Mouse (Mus musculus) limb, embryonic 15.5 days (tissue): ENCODE measurements around the gene Nipal1. TPM values are rescaled to one million over a fixed set of nuclear protein-coding genes. Genes with fewer than 3 reads are reported as not detected.
A peak's percentile ranks its signal among the peaks of the same experiment; 100 is the strongest.

Experiments used
- ATAC-seq: fragments of 200-750 bp; cut with Nextera tagmentation; 2 replicates; pipeline ENCODE4 v1.8.0; 2017; ENCODE audit warnings: low read depth, moderate TSS enrichment; ENCODE audit not compliant: insufficient number of reproducible peaks, low FRiP score, low TSS enrichment
- H3K27ac ChIP-seq: fragments of 300-500 bp; sonication (generic); 2 replicates; pipeline ENCODE4 v1.5.1; 2015; ENCODE audit warnings: moderate library complexity, mild to moderate bottlenecking, inconsistent platforms
- H3K27me3 ChIP-seq: fragments of 300-500 bp; sonication (generic); 2 replicates; pipeline ENCODE4 v1.6.1; 2015; ENCODE audit warnings: inconsistent platforms
- H3K36me3 ChIP-seq: fragments of 300-500 bp; sonication (generic); 2 replicates; pipeline ENCODE4 v1.6.1; 2015; ENCODE audit warnings: inconsistent platforms
- H3K4me1 ChIP-seq: fragments of 300-500 bp; sonication (generic); 2 replicates; pipeline ENCODE4 v1.6.1; 2015; ENCODE audit warnings: inconsistent platforms
- H3K4me2 ChIP-seq: fragments of 300-500 bp; sonication (generic); 2 replicates; pipeline ENCODE4 v1.6.1; 2015; ENCODE audit warnings: mild to moderate bottlenecking, inconsistent platforms
- H3K4me3 ChIP-seq: fragments of 300-500 bp; sonication (generic); 2 replicates; pipeline ENCODE4 v1.5.1; 2015; ENCODE audit warnings: mild to moderate bottlenecking, inconsistent platforms
- H3K9ac ChIP-seq: fragments of 300-500 bp; sonication (generic); 2 replicates; pipeline ENCODE4 v1.6.1; 2015; ENCODE audit warnings: inconsistent platforms
- H3K9me3 ChIP-seq: fragments of 300-500 bp; sonication (generic); 2 replicates; pipeline ENCODE4 v1.6.1; 2016; ENCODE audit warnings: inconsistent platforms
- WGBS: fragments of 180-500 bp; shearing (Covaris S2); methylation state at CpG from one replicate; pipeline ENCODE4 v1.1.7; 2015; 5-methylcytosine and 5-hydroxymethylcytosine counted together
- polyA plus RNA-seq: library from polyadenylated mRNA; unstranded; fragments of >200 nt; fragmentation: Nextera tagmentation; extraction: Ambion mirVana; gene quantifications from 2 replicates; pipeline ENCODE4 v1.2.1, GENCODE M21; 2015

The Nipal1 gene
- polyA plus RNA-seq, 1 experiment from 2014 or later: 27.7 TPM

GRCm38 (mm10) chr5:72646996-72647395 lies 599 bp upstream of the Nipal1 start:
- no peak overlapping the region for H3K27ac ChIP-seq
- peaks cover 28% of the 10 kb centered on the region for H3K27me3 ChIP-seq
- no peak for ATAC-seq
- peak overlapping the region; percentile 81 for H3K4me2 ChIP-seq
- 23% methylated on average over 10 of the region's 10 CpGs for WGBS
- H3K9me3 ChIP-seq: no peaks in the 10 kb centered on the region
- no peak overlapping the region for H3K9ac ChIP-seq
- H3K4me1 ChIP-seq: peaks cover 13% of the 10 kb centered on the region
- no peaks in the 10 kb centered on the region for H3K36me3 ChIP-seq
- H3K4me3 ChIP-seq: peak overlapping the region; percentile 50

- H3K4me1 ChIP-seq: peaks cover 13% of the 10 kb centered on the region
- H3K4me3 ChIP-seq: peak overlapping the region; percentile 50
- no peaks in the 10 kb centered on the region for H3K9me3 ChIP-seq
- 3% methylated on average over 18 of the region's 18 CpGs for WGBS
- H3K27me3 ChIP-seq: peaks cover 28% of the 10 kb centered on the region
- peak; percentile 68; the same call in 1 of the 2 replicates for ATAC-seq
- peak overlapping the region; percentile 42 for H3K9ac ChIP-seq
- no peak overlapping the region for H3K27ac ChIP-seq
- H3K4me2 ChIP-seq: peak overlapping the region; percentile 81
- no peaks in the 10 kb centered on the region for H3K36me3 ChIP-seq
These were observed 482 bp downstream of the Nipal1 start for GRCm38 (mm10) chr5:72647958-72648595.

GRCm38 (mm10) chr5:72648987-72649735 lies 1.6 kb downstream of the Nipal1 start:
- Histone ChIP-seq H3K9me3 (no peaks in the 10 kb centered on the region), H3K9ac (no peak overlapping the region), H3K36me3 (no peaks in the 10 kb centered on the region), H3K4me1 (peaks cover 13% of the 10 kb centered on the region), H3K27me3 (peaks cover 24% of the 10 kb centered on the region), H3K4me2 (no peak overlapping the region), H3K27ac (no peak overlapping the region), H3K4me3 (no peak overlapping the region)
- 74% methylated on average over 9 of the region's 9 CpGs for WGBS
- no peak for ATAC-seq

GRCm38 (mm10) chr5:72653068-72653674 lies 5.6 kb downstream of the Nipal1 start:
- Histone ChIP-seq H3K4me2 (no peak overlapping the region), H3K27me3 (peaks cover 10% of the 10 kb centered on the region; the same call in 1 of the 2 replicates), H3K36me3 (no peaks in the 10 kb centered on the region), H3K4me1 (peaks cover 6% of the 10 kb centered on the region), H3K9me3 (no peaks in the 10 kb centered on the region), H3K9ac (no peak overlapping the region), H3K27ac (no peak overlapping the region), H3K4me3 (no peak overlapping the region)
- ATAC-seq: no peak
- 69% methylated on average over 10 of the region's 10 CpGs for WGBS

GRCm38 (mm10) chr5:72656270-72656791 lies 8.7 kb downstream of the Nipal1 start:
- ATAC-seq: no peak
- H3K4me3 ChIP-seq: no peak overlapping the region
- H3K27ac ChIP-seq: peak overlapping the region; percentile 27; the same call in 1 of the 2 replicates
- H3K9me3 ChIP-seq: no peaks in the 10 kb centered on the region
- H3K27me3 ChIP-seq: no peaks in the 10 kb centered on the region
- H3K36me3 ChIP-seq: no peaks in the 10 kb centered on the region
- H3K9ac ChIP-seq: no peak overlapping the region
- 19% methylated on average over 7 of the region's 7 CpGs for WGBS
- H3K4me1 ChIP-seq: peaks cover 5% of the 10 kb centered on the region; the same call in 1 of the 2 replicates
- H3K4me2 ChIP-seq: no peak overlapping the region

- Histone ChIP-seq H3K4me1 (peaks cover 5% of the 10 kb centered on the region; the same call in 1 of the 2 replicates), H3K27me3 (no peaks in the 10 kb centered on the region), H3K4me3 (no peak overlapping the region), H3K9ac (no peak overlapping the region), H3K27ac (no peak overlapping the region), H3K9me3 (no peaks in the 10 kb centered on the region), H3K36me3 (no peaks in the 10 kb centered on the region), H3K4me2 (no peak overlapping the region)
- ATAC-seq: no peak
- 86% methylated on average over 13 of the region's 13 CpGs for WGBS
These were observed 10.8 kb downstream of the Nipal1 start for GRCm38 (mm10) chr5:72658375-72658774.

DNA sequence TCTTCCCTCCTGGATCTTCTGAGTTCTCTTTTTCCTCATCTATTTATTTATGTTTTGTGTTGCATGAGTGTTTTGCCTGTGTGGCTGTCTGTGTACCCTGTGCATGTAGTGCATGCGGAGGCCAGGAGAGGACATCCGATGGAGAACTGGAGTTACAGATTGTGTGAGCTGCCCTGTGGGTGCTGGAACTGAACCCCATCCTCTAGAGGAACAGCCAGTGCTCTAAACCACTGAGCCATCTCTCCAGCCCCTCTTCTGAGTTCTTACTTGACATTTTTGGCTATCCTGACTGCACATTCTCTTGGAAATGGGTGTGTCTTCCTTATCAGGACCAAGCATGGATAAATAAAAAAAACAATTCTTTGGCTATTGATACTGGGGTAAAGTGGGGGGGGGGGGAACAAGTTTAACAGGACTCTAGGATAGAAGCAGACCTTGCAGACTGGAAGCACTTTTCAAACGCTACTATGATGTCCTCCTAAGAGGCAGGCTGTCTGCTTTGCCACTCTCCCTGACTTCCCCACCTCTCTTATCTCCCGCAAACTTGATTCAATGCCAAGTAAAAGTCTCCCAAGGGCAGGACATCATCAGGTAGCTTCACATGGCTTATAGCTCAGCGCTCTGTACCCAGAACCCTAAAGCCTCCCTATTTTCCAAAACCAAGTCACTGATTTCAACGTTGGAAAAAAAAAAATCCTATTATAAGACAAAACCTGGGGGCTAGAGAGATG lies 13.6 kb downstream of the Nipal1 start:
- no peak overlapping the region for H3K4me3 ChIP-seq
- no peak for ATAC-seq

DNA sequence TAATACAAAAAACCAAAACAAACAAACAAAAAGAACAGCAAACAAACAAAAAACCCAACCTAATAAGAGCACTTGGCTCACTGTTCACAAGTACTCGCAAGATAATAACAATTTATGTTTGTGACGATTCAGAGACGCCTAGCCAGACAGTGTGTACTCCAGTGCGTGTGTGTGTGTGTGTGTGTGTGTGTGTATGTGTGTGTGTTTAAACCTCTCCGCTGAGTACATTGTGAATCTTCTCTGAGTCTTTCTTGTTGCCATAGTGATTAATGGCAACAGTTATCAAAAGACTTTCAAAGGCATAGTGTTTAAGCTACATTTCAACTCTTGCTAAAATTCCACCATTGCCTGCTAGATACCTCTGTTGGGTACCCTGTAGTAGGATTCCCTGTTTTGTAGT lies 16.5 kb downstream of the Nipal1 start:
- 88% methylated on average over 5 of the region's 5 CpGs for WGBS
- no peak overlapping the region for H3K9ac ChIP-seq
- H3K4me1 ChIP-seq: no peaks in the 10 kb centered on the region
- H3K4me2 ChIP-seq: no peak overlapping the region
- no peak overlapping the region for H3K4me3 ChIP-seq
- no peaks in the 10 kb centered on the region for H3K9me3 ChIP-seq
- H3K36me3 ChIP-seq: no peaks in the 10 kb centered on the region
- ATAC-seq: no peak
- H3K27me3 ChIP-seq: no peaks in the 10 kb centered on the region
- H3K27ac ChIP-seq: no peak overlapping the region

More for the DNA sequence above, 13.6 kb downstream of the Nipal1 start:
- 78% methylated on average over 6 of the region's 6 CpGs for WGBS
- H3K36me3 ChIP-seq: no peaks in the 10 kb centered on the region
- no peaks in the 10 kb centered on the region for H3K27me3 ChIP-seq
- H3K9ac ChIP-seq: no peak overlapping the region
- H3K27ac ChIP-seq: no peak overlapping the region
- H3K4me1 ChIP-seq: peaks cover 5% of the 10 kb centered on the region; the same call in 1 of the 2 replicates
- H3K4me2 ChIP-seq: no peak overlapping the region
- H3K9me3 ChIP-seq: no peaks in the 10 kb centered on the region

DNA sequence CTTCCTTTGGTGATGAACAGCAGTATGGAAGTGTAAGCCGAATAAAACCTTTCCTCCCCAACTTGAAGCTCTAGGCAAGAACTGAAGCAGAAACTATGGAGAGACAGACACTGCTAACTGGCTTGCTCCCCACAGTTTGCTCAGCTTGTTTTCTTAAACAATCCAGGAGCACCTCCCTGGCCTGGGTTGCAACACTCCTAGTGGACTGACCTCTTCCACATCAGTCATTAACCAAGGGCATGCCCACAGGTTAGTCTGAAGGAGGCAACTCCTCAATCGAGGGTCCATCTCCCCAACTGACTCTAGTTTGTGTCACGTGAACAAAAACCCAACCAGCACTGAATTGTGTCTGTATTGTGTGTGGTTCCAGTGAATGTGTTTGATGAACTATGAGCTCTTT lies 17.3 kb downstream of the Nipal1 start:
- no peak overlapping the region for H3K9ac ChIP-seq
- H3K27me3 ChIP-seq: no peaks in the 10 kb centered on the region
- 50% methylated on average over 3 of the region's 3 CpGs for WGBS
- H3K27ac ChIP-seq: no peak overlapping the region
- H3K36me3 ChIP-seq: no peaks in the 10 kb centered on the region
- H3K9me3 ChIP-seq: no peaks in the 10 kb centered on the region
- H3K4me2 ChIP-seq: no peak overlapping the region
- no peaks in the 10 kb centered on the region for H3K4me1 ChIP-seq
- H3K4me3 ChIP-seq: no peak overlapping the region
- no peak for ATAC-seq

DNA sequence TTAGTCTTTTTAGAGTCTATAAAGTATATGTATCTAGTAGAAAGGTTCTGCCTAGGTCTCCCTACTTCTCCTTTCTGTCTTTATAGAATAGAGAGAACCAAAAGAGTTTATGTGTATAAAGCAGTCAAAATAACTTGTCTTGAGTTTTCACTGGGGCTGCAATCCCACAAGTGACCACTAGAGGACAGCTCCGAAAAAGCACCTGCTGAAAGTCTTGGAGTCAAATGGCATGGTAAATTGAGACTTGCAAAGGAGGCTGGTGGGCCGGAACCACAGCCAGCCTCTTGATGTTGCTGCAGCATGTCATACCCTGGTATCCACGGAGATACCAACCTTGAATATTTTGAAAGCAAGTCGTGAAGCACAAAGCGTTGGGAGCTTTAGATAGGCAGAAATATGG lies 17.7 kb downstream of the Nipal1 start:
- Histone ChIP-seq H3K27ac (no peak overlapping the region), H3K4me2 (no peak overlapping the region), H3K27me3 (no peaks in the 10 kb centered on the region), H3K9ac (no peak overlapping the region), H3K36me3 (no peaks in the 10 kb centered on the region), H3K4me1 (no peaks in the 10 kb centered on the region), H3K9me3 (no peaks in the 10 kb centered on the region), H3K4me3 (no peak overlapping the region)
- ATAC-seq: no peak
- WGBS: 24% methylated on average over 5 of the region's 5 CpGs

DNA sequence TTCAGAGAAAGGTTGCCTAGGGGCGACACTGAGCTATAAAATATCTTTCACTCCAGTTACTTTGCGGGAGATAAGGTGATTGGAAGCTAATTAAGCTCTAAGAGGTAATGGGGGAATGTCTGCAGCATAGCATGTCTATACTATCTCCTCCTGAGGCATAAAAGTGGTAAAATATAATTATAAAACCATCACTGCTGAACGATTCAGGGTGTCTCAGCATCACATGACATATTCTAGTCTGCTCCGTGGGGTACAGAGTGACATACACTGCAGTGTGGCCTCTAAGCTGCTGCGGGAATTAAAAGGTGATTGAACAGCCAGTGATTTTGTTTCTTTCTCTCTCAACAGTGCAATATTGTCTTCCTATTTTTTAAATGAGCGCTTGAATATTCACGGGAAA lies 18.8 kb downstream of the Nipal1 start:
- H3K9ac ChIP-seq: no peak overlapping the region
- no peaks in the 10 kb centered on the region for H3K36me3 ChIP-seq
- 69% methylated on average over 7 of the region's 7 CpGs for WGBS
- H3K4me2 ChIP-seq: no peak overlapping the region
- no peak overlapping the region for H3K4me3 ChIP-seq
- no peak overlapping the region for H3K27ac ChIP-seq
- no peaks in the 10 kb centered on the region for H3K4me1 ChIP-seq
- no peak for ATAC-seq
- no peaks in the 10 kb centered on the region for H3K9me3 ChIP-seq
- H3K27me3 ChIP-seq: no peaks in the 10 kb centered on the region
